Mouse (Mus musculus): ENCODE measurements around the gene Mief1. TPM values are rescaled to one million over a fixed set of nuclear protein-coding genes. Genes with fewer than 3 reads are reported as not detected.

Gene Mief1
- polyA plus RNA-seq, 1 experiment from 2014 or later = 42.1 TPM

- Histone ChIP-seq H3K36me3 (no peaks in the 10 kb centered on the region), H3K4me3 (no peak overlapping the region), H3K4me2 (replicated peaks) (no peak overlapping the region), H3K27me3 (replicated peaks) (peaks cover 11% of the 10 kb centered on the region), H3K9me3 (no peaks in the 10 kb centered on the region), H3K9ac (no peak overlapping the region), H3K27ac (no peak overlapping the region), H3K4me1 (peaks cover 5% of the 10 kb centered on the region; the same call in 1 of the 2 replicates)
- no peak for ATAC-seq (ENCODE audit: low FRiP score, low read depth)
- WGBS = 73% methylated on average over 5 of the region's 5 CpGs
These were observed 44.4 kb downstream of the Mief1 start for GRCm38 (mm10) chr15:80278121-80278759.

GRCm38 (mm10) chr15:80279053-80279452, 45.2 kb downstream of the Mief1 start:
- peaks cover 9% of the 10 kb centered on the region for H3K27me3 ChIP-seq (replicated peaks)
- no peak for ATAC-seq (ENCODE audit: low FRiP score, low read depth)
- H3K27ac ChIP-seq = no peak overlapping the region
- H3K9ac ChIP-seq = no peak overlapping the region
- H3K36me3 ChIP-seq = no peaks in the 10 kb centered on the region
- H3K9me3 ChIP-seq = no peaks in the 10 kb centered on the region
- no peak overlapping the region for H3K4me3 ChIP-seq
- no peak overlapping the region for H3K4me2 ChIP-seq (replicated peaks)
- H3K4me1 ChIP-seq = peaks cover 5% of the 10 kb centered on the region; the same call in 1 of the 2 replicates
- 83% methylated on average over 2 of the region's 2 CpGs for WGBS

- 24% methylated on average over 6 of the region's 6 CpGs for WGBS
- H3K36me3 ChIP-seq = no peaks in the 10 kb centered on the region
- H3K9me3 ChIP-seq = no peaks in the 10 kb centered on the region
- no peak overlapping the region for H3K9ac ChIP-seq
- H3K4me2 ChIP-seq (replicated peaks) = no peak overlapping the region
- H3K4me1 ChIP-seq = peaks cover 5% of the 10 kb centered on the region; the same call in 1 of the 2 replicates
- H3K4me3 ChIP-seq = no peak overlapping the region
- no peak overlapping the region for H3K27ac ChIP-seq
- peaks cover 25% of the 10 kb centered on the region for H3K27me3 ChIP-seq (replicated peaks)
- no peak for ATAC-seq (ENCODE audit: low FRiP score, low read depth)
These were observed 46.8 kb downstream of the Mief1 start for GRCm38 (mm10) chr15:80280646-80281045.

GRCm38 (mm10) chr15:80286851-80287415, 53.1 kb downstream of the Mief1 start, which contains the start of gene Cacna1i:
TSS of gene Cacna1i (plus strand) at chr15:80287238.
- Histone ChIP-seq H3K27me3 (replicated peaks) (peaks cover 74% of the 10 kb centered on the region), H3K4me3 (peak within 1 kb of the TSS; percentile 52), H3K27ac (no peak within 1 kb of the TSS), H3K9ac (peak within 1 kb of the TSS; percentile 60), H3K4me2 (replicated peaks) (peak within 1 kb of the TSS; percentile 86), H3K4me1 (peaks cover 8% of the 10 kb centered on the region; the same call in 1 of the 2 replicates), H3K36me3 (no peaks in the 10 kb centered on the region), H3K9me3 (no peaks in the 10 kb centered on the region)
- under 1% methylated on average over 50 of the region's 50 CpGs for WGBS
- ATAC-seq (ENCODE audit: low FRiP score, low read depth) = no peak

GRCm38 (mm10) chr15:80288036-80288435, 54.2 kb downstream of the Mief1 start:
- Histone ChIP-seq H3K27me3 (replicated peaks) (peaks cover 71% of the 10 kb centered on the region), H3K9me3 (no peaks in the 10 kb centered on the region), H3K4me2 (replicated peaks) (peak overlapping the region; percentile 86), H3K36me3 (no peaks in the 10 kb centered on the region), H3K9ac (peak overlapping the region; percentile 60), H3K4me3 (peak overlapping the region; percentile 52), H3K4me1 (peaks cover 8% of the 10 kb centered on the region; the same call in 1 of the 2 replicates), H3K27ac (no peak overlapping the region)
- no peak for ATAC-seq (ENCODE audit: low FRiP score, low read depth)
- 2% methylated on average over 23 of the region's 23 CpGs for WGBS

GRCm38 (mm10) chr15:80289436-80289835, 55.6 kb downstream of the Mief1 start:
- H3K4me2 ChIP-seq (replicated peaks) = no peak overlapping the region
- no peaks in the 10 kb centered on the region for H3K9me3 ChIP-seq
- no peak overlapping the region for H3K27ac ChIP-seq
- H3K4me3 ChIP-seq = no peak overlapping the region
- no peak overlapping the region for H3K9ac ChIP-seq
- H3K4me1 ChIP-seq = peaks cover 8% of the 10 kb centered on the region; the same call in 1 of the 2 replicates
- no peaks in the 10 kb centered on the region for H3K36me3 ChIP-seq
- H3K27me3 ChIP-seq (replicated peaks) = peaks cover 64% of the 10 kb centered on the region
- ATAC-seq (ENCODE audit: low FRiP score, low read depth) = no peak
- 8% methylated on average over 10 of the region's 10 CpGs for WGBS

- WGBS = 92% methylated on average over 1 of the region's 1 CpGs
- no peak for ATAC-seq (ENCODE audit: low FRiP score, low read depth)
- Histone ChIP-seq H3K36me3 (no peaks in the 10 kb centered on the region), H3K4me2 (replicated peaks) (no peak overlapping the region), H3K9me3 (no peaks in the 10 kb centered on the region), H3K27ac (no peak overlapping the region), H3K27me3 (replicated peaks) (no peaks in the 10 kb centered on the region), H3K4me3 (no peak overlapping the region), H3K4me1 (no peaks in the 10 kb centered on the region), H3K9ac (no peak overlapping the region)
These were observed 63.3 kb downstream of the Mief1 start for GRCm38 (mm10) chr15:80297146-80297545.

Other genes with a start within 250 kb of the Mief1 start
- gene Pdgfb, start 219.0 kb upstream of the Mief1 start, polyA plus RNA-seq (2016; fragmentation: Nextera tagmentation; extraction: Ambion mirVana) = 3.3 TPM in 2 replicates
- gene Syngr1, start 142.7 kb upstream of the Mief1 start, polyA plus RNA-seq (2016; fragmentation: Nextera tagmentation; extraction: Ambion mirVana) = 15.8 and 19.6 TPM in 2 replicates
- 652 and 670 TPM in 2 replicates for gene Rpl3, start 142.2 kb upstream of the Mief1 start, polyA plus RNA-seq (2016; fragmentation: Nextera tagmentation; extraction: Ambion mirVana)
- 41.6 and 42.4 TPM in 2 replicates for gene Tab1, start 100.9 kb upstream of the Mief1 start, polyA plus RNA-seq (2016; fragmentation: Nextera tagmentation; extraction: Ambion mirVana)
- 13.7 and 13.8 TPM in 2 replicates for gene Mgat3, start 60.3 kb upstream of the Mief1 start, polyA plus RNA-seq (2016; fragmentation: Nextera tagmentation; extraction: Ambion mirVana)
- gene AC140267.1, start 1.8 kb downstream of the Mief1 start, polyA plus RNA-seq (2016; fragmentation: Nextera tagmentation; extraction: Ambion mirVana) = 9.5 TPM in 1 of 2 replicates, not detected in the other
- 111 and 123 TPM in 2 replicates for gene Atf4, start 21.2 kb downstream of the Mief1 start, polyA plus RNA-seq (2016; fragmentation: Nextera tagmentation; extraction: Ambion mirVana)
- 63.9 and 65.0 TPM in 2 replicates for gene Rps19bp1, start 30.3 kb downstream of the Mief1 start, polyA plus RNA-seq (2016; fragmentation: Nextera tagmentation; extraction: Ambion mirVana)
- gene Cacna1i, start 53.2 kb downstream of the Mief1 start, polyA plus RNA-seq (2016; fragmentation: Nextera tagmentation; extraction: Ambion mirVana) = 0.11 and 0.25 TPM in 2 replicates

Data from neural tube, embryonic 12.5 days (tissue).